Mouse (Mus musculus) cerebellum, adult 2 months (tissue): ENCODE measurements around the gene Arsg.

ENCODE experiments used
- CTCF ChIP-seq: fragments of 200-500 bp; IDR thresholded peaks from 2 replicates; pipeline ENCODE4 v1.5.1; 2011; ENCODE audit warnings: low read depth, mild to moderate bottlenecking, control low read depth, low read length, moderate library complexity, borderline replicate concordance; ENCODE audit not compliant: insufficient read depth
- POLR2A ChIP-seq: fragments of 200-500 bp; IDR thresholded peaks from 2 replicates; pipeline ENCODE4 v1.6.1; 2011; ENCODE audit warnings: low read length, control low read depth, borderline replicate concordance; ENCODE audit not compliant: insufficient read depth

- no peak for TF ChIP-seq POLR2A
- TF ChIP-seq CTCF: no peak
These were observed 38.9 kb upstream of the Arsg start for GRCm38 (mm10) chr11:109434233-109434798.
